Mouse (Mus musculus) heart, adult 2 months (tissue): ENCODE measurements around the gene Brk1.

ENCODE experiments used
- EP300 ChIP-seq: fragments of 200-500 bp; IDR thresholded peaks from 2 replicates; pipeline ENCODE4 v1.6.1; 2011; ENCODE audit warnings: low read depth, low read length, control low read depth; ENCODE audit not compliant: insufficient read depth
- POLR2A ChIP-seq: fragments of 200-500 bp; IDR thresholded peaks from 2 replicates; pipeline ENCODE4 v1.6.1; 2011; ENCODE audit warnings: mild to moderate bottlenecking, low read depth, low read length, control low read depth; ENCODE audit not compliant: insufficient read depth

- no peak for TF ChIP-seq EP300
- TF ChIP-seq POLR2A: no peak
Measured at GRCm38 (mm10) chr6:113650197-113650640, 45.6 kb downstream of the Brk1 start.
